Mouse (Mus musculus) splenic B cell, adult 2 months (primary cell): ENCODE data around the gene Clec18a.
"Not testable (repeated sequence)": the region's sequence is repeated elsewhere in the genome, so short reads cannot be mapped to it uniquely, and the experiment has no call there.

Source experiments
- DNase-seq: peaks from one replicate; pipeline ENCODE4 v3.0.0-alpha.2; 2011; ENCODE audit warnings: low read depth, low spot score
- H3K27me3 ChIP-seq: 2 replicates; pipeline ENCODE4 v1.6.1; 2012; ENCODE audit warnings: mild to moderate bottlenecking, low read length, moderate library complexity, mixed read lengths; ENCODE audit not compliant: control insufficient read depth, poor library complexity, insufficient read depth, severe bottlenecking
- H3K36me3 ChIP-seq: 2 replicates; pipeline ENCODE4 v1.6.1; 2012; ENCODE audit warnings: mild to moderate bottlenecking, low read length, moderate library complexity, mixed read lengths; ENCODE audit not compliant: control insufficient read depth, poor library complexity, insufficient read depth, severe bottlenecking

The Clec18a gene

GRCm38 (mm10) chr8:111042546-111042945 is 49.7 kb downstream of the Clec18a start:
- DNase-seq: no peak
- peaks cover 21% of the 10 kb centered on the region for H3K36me3 ChIP-seq
- no peaks in the 10 kb centered on the region for H3K27me3 ChIP-seq

- peaks cover 7% of the 10 kb centered on the region for H3K36me3 ChIP-seq
- no peaks in the 10 kb centered on the region for H3K27me3 ChIP-seq
These were observed 55.6 kb downstream of the Clec18a start for GRCm38 (mm10) chr8:111036591-111036990.

GRCm38 (mm10) chr8:111034276-111034675 is 58.0 kb downstream of the Clec18a start:
- Histone ChIP-seq H3K36me3 (no peaks in the 10 kb centered on the region; the same call in none of the 2 replicates), H3K27me3 (no peaks in the 10 kb centered on the region)
- DNase-seq: peak; percentile 39

More at GRCm38 (mm10) chr8:111036591-111036990, 55.6 kb downstream of the Clec18a start:
- no peak for DNase-seq

- H3K27me3 ChIP-seq: no peaks in the 10 kb centered on the region
- H3K36me3 ChIP-seq: no peaks in the 10 kb centered on the region; the same call in 1 of the 2 replicates
- peak; percentile 99 for DNase-seq
These were observed 58.6 kb downstream of the Clec18a start for GRCm38 (mm10) chr8:111033482-111034215.

GRCm38 (mm10) chr8:111032916-111033315 is 59.3 kb downstream of the Clec18a start, which contains the start of gene Aars:
TSS of gene Aars (plus strand) at chr8:111033144.
- no peaks in the 10 kb centered on the region for H3K27me3 ChIP-seq
- DNase-seq: no peak
- no peaks in the 10 kb centered on the region; the same call in 1 of the 2 replicates for H3K36me3 ChIP-seq

GRCm38 (mm10) chr8:111031572-111031971 is 60.7 kb downstream of the Clec18a start, which contains the start of gene Ddx19b:
TSS of gene Ddx19b (minus strand) at chr8:111031751.
- no peak for DNase-seq
- Histone ChIP-seq H3K27me3 (no peaks in the 10 kb centered on the region), H3K36me3 (no peaks in the 10 kb centered on the region)

GRCm38 (mm10) chr8:111030045-111030444 is 62.2 kb downstream of the Clec18a start:
- peak; percentile 38 for DNase-seq
- H3K36me3 ChIP-seq: no peaks in the 10 kb centered on the region
- H3K27me3 ChIP-seq: no peaks in the 10 kb centered on the region

- Histone ChIP-seq H3K27me3 (no peaks in the 10 kb centered on the region), H3K36me3 (no peaks in the 10 kb centered on the region)
- DNase-seq: peak; percentile 48
These were observed 62.6 kb downstream of the Clec18a start for GRCm38 (mm10) chr8:111029589-111029988.

- Histone ChIP-seq H3K36me3 (no peaks in the 10 kb centered on the region), H3K27me3 (no peaks in the 10 kb centered on the region)
- DNase-seq: peak; percentile 89
These were observed 64.8 kb downstream of the Clec18a start for GRCm38 (mm10) chr8:111027391-111027937.

- not testable (repeated sequence) for DNase-seq, H3K36me3 ChIP-seq, H3K27me3 ChIP-seq
These were observed 65.6 kb downstream of the Clec18a start for GRCm38 (mm10) chr8:111026609-111027008.

GRCm38 (mm10) chr8:111010230-111010991 is 81.8 kb downstream of the Clec18a start:
- H3K36me3 ChIP-seq, H3K27me3 ChIP-seq, DNase-seq: not testable (repeated sequence)
